Mouse (Mus musculus) olfactory bulb, adult 2 months (tissue): Measurements from ENCODE around the gene Olfr54. TPM values are rescaled to one million over a fixed set of nuclear protein-coding genes. Genes with fewer than 3 reads are reported as not detected.
"Not testable (repeated sequence)": the region's sequence is repeated elsewhere in the genome, so short reads cannot be mapped to it uniquely, and the experiment has no call there.

Source experiments
- H3K27ac ChIP-seq: fragments of 200-500 bp; 2 replicates; pipeline ENCODE4 v1.5.1; 2012; ENCODE audit warnings: low read depth, low read length; ENCODE audit not compliant: insufficient read depth
- H3K4me1 ChIP-seq: fragments of 200-500 bp; 2 replicates; pipeline ENCODE4 v1.6.1; 2012; ENCODE audit warnings: low read length; ENCODE audit not compliant: control insufficient read depth, insufficient read depth
- H3K4me3 ChIP-seq: fragments of 200-500 bp; 2 replicates; pipeline ENCODE4 v1.5.1; 2012; ENCODE audit warnings: mild to moderate bottlenecking, low read depth, low read length, moderate library complexity; ENCODE audit not compliant: insufficient read depth
- CTCF ChIP-seq: fragments of 200-500 bp; IDR thresholded peaks from 2 replicates; pipeline ENCODE4 v1.5.1; 2012; ENCODE audit warnings: low read depth, mild to moderate bottlenecking, low read length, moderate library complexity; ENCODE audit not compliant: insufficient read depth
- POLR2A ChIP-seq: fragments of 200-500 bp; IDR thresholded peaks from 2 replicates; pipeline ENCODE4 v1.6.1; 2012; ENCODE audit warnings: mild to moderate bottlenecking, low read depth, low read length, moderate library complexity; ENCODE audit not compliant: insufficient read depth
- WGBS: fragments of 180-500 bp; shearing (Covaris S2); methylation state at CpG from one replicate; pipeline ENCODE4 v1.1.7; 2018; 5-methylcytosine and 5-hydroxymethylcytosine counted together
- polyA plus RNA-seq: library from polyadenylated mRNA; stranded (reverse); fragments of >200 nt; gene quantifications from 2 replicates; pipeline ENCODE4 v1.2.4, GENCODE M21; 2012; ENCODE audit warnings: low replicate concordance; ENCODE audit not compliant: missing spikeins, insufficient read depth, insufficient read length

The Olfr54 gene
- polyA plus RNA-seq, 1 experiment = not detected

DNA sequence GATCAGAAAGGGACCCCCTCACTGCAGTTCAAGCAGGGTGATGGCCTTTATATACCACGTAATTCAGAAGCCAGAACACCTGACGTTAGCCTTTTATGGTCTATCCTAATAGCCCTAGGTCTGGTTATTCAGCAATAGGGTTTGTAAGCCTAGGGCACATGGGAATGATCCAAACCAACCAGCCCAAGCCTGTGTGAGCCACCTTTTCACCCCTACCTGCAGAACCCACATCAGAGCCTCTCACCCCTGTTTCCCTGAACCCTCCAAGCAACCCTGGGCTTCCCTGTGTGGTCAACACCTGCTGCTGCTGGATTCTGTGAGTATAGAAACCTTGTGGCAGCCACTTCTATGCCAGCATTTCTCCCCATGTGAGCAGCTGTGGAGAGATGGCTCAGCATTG is 16.2 kb downstream of the Olfr54 start:
- WGBS = 74% methylated on average over 2 of the region's 2 CpGs
- Histone ChIP-seq H3K4me1 (no peaks in the 10 kb centered on the region), H3K27ac (no peak overlapping the region), H3K4me3 (no peak overlapping the region)
- TF ChIP-seq CTCF (no peak), POLR2A (no peak)

- TF ChIP-seq POLR2A = no peak
- no peak for TF ChIP-seq CTCF
- no peaks in the 10 kb centered on the region for H3K4me1 ChIP-seq
- H3K27ac ChIP-seq = no peak overlapping the region
- H3K4me3 ChIP-seq = no peak overlapping the region
- WGBS = 15% methylated on average over 1 of the region's 1 CpGs
Measured at GRCm38 (mm10) chr11:51032851-51033250, 18.8 kb downstream of the Olfr54 start.

DNA sequence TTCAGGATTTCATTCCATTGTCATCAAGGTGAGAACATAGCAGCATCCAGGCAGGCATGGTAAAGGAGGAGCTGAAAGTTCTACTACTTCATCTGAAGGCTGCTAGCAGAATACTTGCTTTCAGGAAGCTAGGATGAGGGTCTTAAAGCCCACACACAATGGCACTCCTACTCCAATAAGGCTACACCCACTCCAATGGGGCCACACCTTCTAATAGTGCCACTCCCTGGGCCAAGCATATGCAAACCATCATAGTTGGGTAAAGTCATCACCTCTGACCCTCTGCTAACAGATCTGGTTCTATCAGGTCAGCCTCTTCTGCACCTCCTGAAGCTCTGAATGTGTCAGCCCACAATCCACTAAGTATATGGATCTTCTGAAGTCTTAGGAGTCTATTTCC is 20.1 kb downstream of the Olfr54 start:
- H3K4me1 ChIP-seq, H3K4me3 ChIP-seq, H3K27ac ChIP-seq: not testable (repeated sequence)

- TF ChIP-seq POLR2A = no peak
- TF ChIP-seq CTCF = no peak
- Histone ChIP-seq H3K27ac (no peak overlapping the region), H3K4me1 (no peaks in the 10 kb centered on the region), H3K4me3 (no peak overlapping the region)
- 90% methylated on average over 2 of the region's 2 CpGs for WGBS
Measured at GRCm38 (mm10) chr11:51035951-51036350, 21.9 kb downstream of the Olfr54 start.

- H3K4me1 ChIP-seq, H3K4me3 ChIP-seq, H3K27ac ChIP-seq: not testable (repeated sequence)
- WGBS = 65% methylated on average over 3 of the region's 3 CpGs
Measured at GRCm38 (mm10) chr11:51044776-51045175, 30.7 kb downstream of the Olfr54 start.

DNA sequence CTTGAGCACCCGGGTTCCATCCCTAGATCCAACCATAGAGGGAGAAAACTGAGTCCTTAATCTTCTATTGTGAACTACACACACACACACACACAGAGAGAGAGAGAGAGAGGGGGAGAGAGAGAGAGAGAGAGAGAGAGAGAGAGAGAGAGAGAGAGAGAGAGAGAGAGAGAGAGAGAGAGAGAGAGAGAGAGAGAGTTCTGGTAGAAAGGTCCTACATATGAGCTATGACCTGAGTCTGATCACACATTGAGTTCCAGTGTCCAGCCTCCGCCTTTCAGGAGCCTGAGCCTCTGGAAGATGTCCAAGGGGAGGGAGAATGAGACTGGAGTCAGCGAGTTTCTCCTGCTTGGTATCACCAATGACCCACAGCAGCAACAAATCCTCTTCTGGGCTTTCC is 33.8 kb downstream of the Olfr54 start, which contains the start of gene Olfr1375:
Gene Olfr1375 (plus strand): TSS at position 301 of the 400 bp plus-strand sequence.
- not testable (repeated sequence) for H3K27ac ChIP-seq, H3K4me3 ChIP-seq, H3K4me1 ChIP-seq
- WGBS = 72% methylated on average over 3 of the region's 3 CpGs

GRCm38 (mm10) chr11:51051678-51052077 is 37.6 kb downstream of the Olfr54 start:
- H3K4me3 ChIP-seq = no peak overlapping the region
- TF ChIP-seq CTCF (no peak), POLR2A (no peak)
- WGBS = 56% methylated on average over 2 of the region's 2 CpGs
- no peak overlapping the region for H3K27ac ChIP-seq
- H3K4me1 ChIP-seq = no peaks in the 10 kb centered on the region

DNA sequence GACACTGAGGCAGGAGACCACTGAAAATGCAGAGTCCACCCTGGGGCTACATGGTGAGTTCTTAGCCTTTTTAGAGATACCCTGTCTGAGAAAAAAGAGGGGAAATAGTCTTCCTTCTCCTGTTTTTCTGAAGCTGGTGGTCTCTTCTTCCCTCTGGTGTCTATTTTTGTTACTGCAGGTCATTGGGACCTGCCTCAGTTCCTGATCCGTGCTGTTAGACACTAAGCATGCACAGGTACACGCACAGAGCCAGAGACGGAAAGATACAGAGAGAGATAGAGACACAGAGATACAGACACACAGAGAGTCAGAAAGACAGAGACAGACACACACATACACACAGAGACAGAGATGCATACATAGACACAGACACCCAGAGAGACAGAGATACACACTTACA is 39.2 kb downstream of the Olfr54 start:
- TF ChIP-seq CTCF = no peak
- TF ChIP-seq POLR2A = no peak
- Histone ChIP-seq H3K4me1 (no peaks in the 10 kb centered on the region), H3K27ac (no peak overlapping the region), H3K4me3 (no peak overlapping the region)
- WGBS = 37% methylated on average over 3 of the region's 3 CpGs

DNA sequence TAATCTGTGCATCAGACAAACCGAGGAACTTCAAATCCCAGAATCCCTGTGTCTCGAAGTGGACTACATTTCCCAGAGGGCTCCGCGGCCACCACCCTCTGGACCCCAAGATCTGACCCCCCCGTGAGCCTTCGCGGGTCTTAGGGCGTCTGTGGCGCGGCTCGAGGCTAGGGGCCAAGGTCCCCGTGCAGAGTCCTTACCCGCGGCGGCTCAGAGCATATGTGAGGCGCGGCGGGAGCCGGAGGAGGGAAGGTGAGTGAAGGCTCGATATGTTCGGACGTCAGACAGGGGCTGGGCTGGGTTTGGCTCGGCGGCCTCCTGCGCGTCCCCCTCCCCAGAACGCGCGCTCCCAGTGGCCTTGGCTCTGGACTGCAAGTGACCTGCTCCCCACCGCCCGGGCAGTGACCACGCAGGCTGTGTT is 45.1 kb downstream of the Olfr54 start, which contains the start of gene Zfp354a:
Gene Zfp354a (plus strand): TSS at position 107 of the 421 bp plus-strand sequence.
- peaks cover 12% of the 10 kb centered on the region for H3K4me1 ChIP-seq
- WGBS = under 1% methylated on average over 32 of the region's 32 CpGs
- TF ChIP-seq CTCF = no peak
- 0 out of 2 replicates have a peak, but pooled peaks have one; percentile 43 for TF ChIP-seq POLR2A
- peak within 1 kb of the TSS; percentile 72 for H3K4me3 ChIP-seq
- H3K27ac ChIP-seq = 0 out of 2 replicates have a peak within 1 kb of the TSS, but pooled peaks have one; percentile 11

GRCm38 (mm10) chr11:51059640-51060039 is 45.6 kb downstream of the Olfr54 start:
- whole genome bisulfite sequencing = 11% methylated on average over 14 of the region's 14 CpGs

More at GRCm38 (mm10) chr11:51059640-51060039, 45.6 kb downstream of the Olfr54 start:
- Histone ChIP-seq H3K27ac (no peak overlapping the region), H3K4me1 (peaks cover 12% of the 10 kb centered on the region), H3K4me3 (peak overlapping the region; percentile 72)
- TF ChIP-seq POLR2A (no peak), CTCF (no peak)
